Mouse (Mus musculus) layer of hippocampus, adult 9-10 months (tissue): ENCODE results near the gene Csf2rb.

Experiments
- DNase-seq: peaks from one replicate; pipeline ENCODE4 v3.0.0; 2022; ENCODE audit warnings: low spot score

The Csf2rb gene

DNA sequence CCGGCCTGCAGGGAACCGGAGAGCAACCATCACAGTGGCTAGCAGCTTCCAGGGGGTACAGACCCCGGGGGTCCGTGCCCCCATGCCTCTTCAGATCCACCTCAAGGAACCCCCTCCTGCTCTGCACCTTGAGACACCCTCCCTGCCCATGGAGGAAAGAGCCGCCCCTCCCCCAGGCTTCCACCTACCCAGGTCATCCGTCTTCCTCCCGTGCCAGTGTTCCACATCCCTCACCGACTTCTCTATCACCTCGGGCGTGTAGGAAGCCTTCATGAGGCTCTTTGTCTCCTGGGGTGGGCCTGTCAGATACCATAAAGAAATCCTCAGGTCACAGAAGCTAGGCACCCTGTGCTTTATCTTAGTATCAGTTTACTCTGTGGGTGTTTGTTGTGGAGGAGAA is 53.0 kb downstream of the Csf2rb start:
- DNase-seq, result no peak

DNA sequence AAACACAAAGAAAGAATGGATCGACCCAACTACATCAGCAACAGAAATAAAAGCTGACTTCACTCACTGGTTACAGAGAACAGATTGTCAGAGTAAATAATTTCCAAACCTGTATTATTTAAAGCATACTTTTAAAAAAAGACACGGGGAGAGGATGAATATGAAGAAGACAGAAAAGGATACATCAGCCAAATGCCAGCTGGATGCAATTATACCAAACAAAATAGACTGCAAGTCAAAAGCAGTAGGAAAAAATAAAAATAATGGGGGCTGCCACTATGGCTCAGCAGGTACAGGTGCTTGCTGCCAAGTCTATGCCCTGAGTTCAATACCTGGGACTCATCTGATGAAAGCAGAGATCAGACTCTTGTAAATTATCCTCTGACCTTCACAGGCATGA is 54.7 kb downstream of the Csf2rb start:
- no peak for DNase-seq

GRCm38 (mm10) chr15:78380741-78381140 is 55.2 kb downstream of the Csf2rb start:
- no peak for DNase-seq

DNA sequence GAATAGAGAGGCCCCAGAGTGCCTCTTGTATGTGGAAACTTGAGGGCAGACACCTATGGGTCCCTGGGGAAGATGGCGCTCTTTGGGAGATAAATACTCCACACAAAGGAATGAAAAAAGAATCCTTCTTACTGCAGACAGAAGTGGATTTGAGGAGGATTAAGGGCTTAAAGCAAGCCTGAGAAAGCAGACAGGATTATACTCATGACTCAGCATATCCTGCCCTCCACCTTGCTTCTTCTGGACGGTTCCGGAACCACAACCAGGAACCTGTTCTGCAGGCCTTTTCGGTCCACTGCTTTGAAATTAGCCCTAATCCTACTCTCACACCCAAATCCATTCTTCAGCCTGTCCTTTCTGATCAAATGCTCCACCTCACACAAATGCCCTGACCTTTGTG is 56.6 kb downstream of the Csf2rb start:
- DNase-seq, result no peak

DNA sequence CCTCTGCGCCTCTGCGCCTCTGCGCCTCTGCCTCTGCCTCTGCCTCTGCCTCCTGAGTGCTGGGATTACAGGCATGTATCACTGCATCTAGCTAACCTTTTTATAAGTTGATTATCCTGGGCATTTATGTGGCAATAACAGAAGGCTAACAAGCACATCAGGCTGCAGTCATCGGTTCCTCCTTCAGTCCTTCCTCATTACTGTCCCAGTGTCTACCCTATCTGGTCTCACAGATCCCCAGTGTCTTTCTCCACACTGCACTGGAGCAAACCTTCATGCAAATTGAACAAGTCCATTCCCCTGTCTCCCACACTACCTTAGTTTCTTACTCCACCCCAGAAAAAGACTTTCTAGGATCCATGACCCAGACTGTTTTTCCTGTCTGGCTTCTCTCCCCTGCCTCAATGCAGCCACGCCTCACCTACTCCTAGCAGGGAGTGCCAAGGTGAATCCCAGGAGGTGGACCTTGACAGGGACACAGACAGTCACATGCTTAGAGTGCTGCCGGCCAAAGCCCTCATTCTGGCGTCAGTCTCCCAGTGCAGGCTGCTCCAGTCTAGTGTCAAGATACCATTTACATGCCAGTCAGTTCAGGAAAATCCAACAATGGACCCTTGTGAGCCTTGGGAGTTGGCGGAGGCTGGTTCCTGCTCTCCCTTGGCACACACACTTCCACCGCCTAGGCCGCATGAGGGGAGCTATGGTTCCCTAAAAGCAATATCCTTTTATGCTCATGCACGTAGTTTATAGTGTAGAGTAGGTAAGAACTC is 58.1 kb downstream of the Csf2rb start:
- DNase-seq, result no peak

DNA sequence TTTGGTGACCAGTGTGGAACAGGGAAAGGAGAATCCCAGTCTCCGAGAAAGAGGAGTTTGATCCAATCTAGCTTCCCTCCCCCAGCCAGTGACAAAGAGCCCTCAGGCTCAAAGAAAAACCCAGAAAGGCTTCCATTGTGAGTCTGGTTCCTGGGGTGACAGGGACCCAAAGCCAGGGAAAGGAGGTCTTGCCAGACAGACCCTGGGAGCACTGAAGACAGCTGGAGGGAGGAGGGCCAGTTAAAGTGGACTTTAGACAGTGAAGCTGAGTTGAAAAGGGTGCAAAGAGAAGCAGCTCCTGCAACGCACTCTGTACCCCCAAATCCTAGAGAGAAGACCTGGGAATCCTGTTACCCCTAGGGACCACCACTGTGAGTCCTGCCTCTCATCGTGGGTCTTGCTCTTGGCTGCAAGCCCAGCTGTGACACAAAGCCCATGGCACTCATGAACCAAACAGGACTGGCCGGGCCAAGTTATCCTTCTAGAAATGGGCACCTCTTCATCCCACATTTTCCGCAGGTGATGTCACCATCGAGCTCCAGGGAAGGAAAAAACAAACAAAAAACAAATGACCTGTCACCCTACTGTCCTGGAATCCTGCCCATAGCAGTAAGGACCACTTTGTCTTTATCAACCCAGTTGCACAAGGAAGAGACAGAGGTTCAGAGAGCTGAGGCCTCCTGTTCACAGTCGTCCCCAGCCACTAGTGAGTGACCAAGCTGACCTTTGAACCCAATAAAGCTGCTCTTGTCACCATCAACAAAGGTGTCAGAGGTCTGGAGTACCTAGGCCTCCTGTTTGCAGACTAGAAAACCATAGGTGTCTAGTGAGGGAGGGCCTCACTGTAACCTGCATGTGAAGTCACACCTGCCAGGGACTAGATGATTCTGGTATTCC is 58.9 kb downstream of the Csf2rb start:
- DNase-seq, result no peak

DNA sequence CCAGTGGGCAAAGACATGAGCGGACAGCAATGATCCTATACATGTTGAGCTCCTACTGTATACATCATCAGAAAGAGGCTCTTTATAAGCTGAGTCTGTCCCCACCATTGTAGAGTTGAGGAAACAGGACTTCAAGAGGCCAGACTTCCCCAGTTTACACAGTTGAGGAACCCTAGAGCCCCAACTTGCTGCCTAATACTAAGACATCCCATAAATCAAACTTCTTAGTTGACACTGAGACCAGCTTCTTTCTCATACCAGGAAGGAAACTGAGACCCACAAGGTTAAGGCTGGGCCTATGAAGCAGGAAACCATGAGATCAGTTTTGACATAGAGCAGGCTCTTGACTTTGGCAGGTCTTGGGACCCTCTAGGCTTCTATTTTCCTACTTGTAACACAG is 60.0 kb downstream of the Csf2rb start:
- no peak for DNase-seq

DNA sequence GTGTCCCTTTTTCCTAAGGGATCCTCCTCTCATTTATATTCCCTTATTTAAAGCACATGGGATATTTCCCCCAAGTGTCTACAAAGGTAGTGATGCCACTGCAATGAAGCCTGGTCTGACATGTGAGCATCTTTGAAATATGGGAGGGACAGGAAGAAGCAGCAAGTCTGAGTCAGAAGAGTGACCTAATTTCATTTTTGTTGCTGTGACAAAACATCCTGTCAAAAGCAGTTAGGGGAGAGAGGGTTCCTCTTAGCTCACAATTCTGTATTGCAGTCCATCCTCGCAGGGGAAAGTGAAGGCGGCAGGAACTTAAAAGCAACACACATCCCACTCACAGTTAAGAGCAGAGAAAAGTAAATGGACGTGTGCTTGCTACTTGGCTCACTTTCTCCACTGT is 65.3 kb downstream of the Csf2rb start:
- DNase-seq, result no peak

DNA sequence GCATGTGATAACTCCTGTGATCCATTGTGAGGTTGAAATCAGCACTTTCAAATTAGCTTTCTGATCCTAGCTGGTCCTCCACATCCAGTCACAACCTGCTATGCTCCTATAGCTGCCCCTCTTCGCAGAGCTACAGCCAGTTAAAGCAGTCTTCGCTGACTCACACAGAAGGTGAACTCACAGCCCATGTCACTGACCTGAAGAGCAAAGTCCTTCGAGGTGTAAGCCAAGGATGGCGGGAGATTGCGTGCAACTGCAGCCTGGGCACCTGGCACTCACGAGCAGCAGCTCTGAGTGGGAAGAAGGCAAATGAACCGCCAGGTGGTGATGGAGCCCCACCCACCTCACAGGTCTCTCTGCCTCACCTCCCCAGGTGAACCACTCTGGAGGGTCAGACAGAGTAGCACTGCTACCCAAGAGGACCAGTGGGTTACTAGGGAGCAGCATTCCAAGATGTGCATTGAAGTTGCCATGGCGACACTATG is 70.0 kb downstream of the Csf2rb start, which contains the start of gene Tex33:
TSS of gene Tex33 (minus strand) at position 435 of the 485 bp plus-strand sequence.
- no peak for DNase-seq

DNA sequence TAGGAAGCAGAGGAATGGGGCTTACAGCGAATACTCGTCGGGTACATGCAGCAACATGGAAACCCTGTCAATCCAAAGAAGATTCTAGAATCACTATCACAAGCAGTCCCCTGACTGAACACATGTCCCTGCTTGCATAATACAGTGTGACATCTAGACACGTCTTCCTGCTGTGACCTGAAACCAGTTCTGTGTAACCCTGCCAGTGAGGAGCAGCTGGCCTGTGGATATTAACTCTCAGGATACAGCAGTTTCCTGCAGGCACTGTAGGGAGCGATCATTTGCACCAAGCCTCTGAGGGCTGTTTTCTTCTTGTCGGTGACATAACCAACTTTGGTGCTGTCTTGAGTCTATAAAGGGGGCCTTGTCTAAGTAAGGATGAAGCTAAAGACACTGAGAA is 75.8 kb downstream of the Csf2rb start:
- no peak for DNase-seq

- no peak for DNase-seq
These were observed 76.4 kb downstream of the Csf2rb start for GRCm38 (mm10) chr15:78401921-78402320.

DNA sequence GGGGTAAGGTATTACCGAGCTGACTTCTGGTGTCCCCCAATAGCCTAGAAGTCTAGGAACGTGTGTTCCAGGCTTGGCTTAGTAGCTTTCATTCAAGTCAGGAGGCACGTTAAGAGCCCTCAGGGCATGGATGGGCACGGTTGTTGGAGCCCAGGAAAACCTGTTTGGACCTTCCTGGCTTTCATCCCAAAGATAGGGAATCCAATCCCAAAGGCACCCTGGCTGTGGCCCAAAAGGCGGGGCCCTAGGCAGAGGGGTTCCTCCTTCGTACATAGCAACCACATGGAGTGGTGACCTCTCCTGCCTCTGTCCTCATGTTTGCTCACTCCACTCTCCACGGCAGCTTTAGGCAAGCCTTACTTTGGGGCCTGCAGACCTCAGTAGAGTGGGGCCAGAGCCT is 76.9 kb downstream of the Csf2rb start:
- DNase-seq, result no peak

DNA sequence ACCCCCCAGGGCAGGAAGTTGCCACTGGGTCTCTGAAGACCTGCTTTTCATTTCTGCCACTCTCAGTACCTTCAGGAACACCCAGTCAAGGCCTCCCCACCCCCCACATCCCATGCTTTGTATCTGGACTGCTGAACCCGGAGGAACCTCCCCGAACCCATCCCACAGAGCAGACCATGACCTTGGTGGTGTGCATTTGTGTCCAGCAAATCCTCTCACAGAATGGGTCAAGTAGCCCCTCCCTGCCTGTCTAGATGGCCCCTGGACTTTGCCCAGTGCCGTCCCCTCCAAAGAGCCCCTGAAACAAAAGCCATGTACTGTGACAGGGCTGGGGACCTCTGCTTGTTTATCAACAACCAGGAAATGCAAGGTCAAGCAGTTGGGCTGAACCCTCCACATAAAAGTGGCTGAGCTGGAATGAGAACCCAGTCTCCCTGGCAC is 77.8 kb downstream of the Csf2rb start:
- no peak for DNase-seq
